Mouse (Mus musculus): ENCODE results near the gene Srgap3.

Srgap3 gene

GRCm38 (mm10) chr6:112684065-112684464, 263.0 kb downstream of the Srgap3 start:
- DNase-seq (ENCODE audit: low spot score in 2 of 2), result no peak
